Mouse (Mus musculus) ES-E14 (cell line): ENCODE results near the gene Fsd2.

Experiments used
- CHD2 ChIP-seq: IDR thresholded peaks from 2 replicates; pipeline ENCODE4 v1.6.1; 2014; ENCODE audit warnings: mild to moderate bottlenecking, low read depth, low read length, inconsistent platforms
- HCFC1 ChIP-seq: IDR thresholded peaks from 2 replicates; pipeline ENCODE4 v1.6.1; 2012; ENCODE audit warnings: low read length, inconsistent platforms, borderline replicate concordance; ENCODE audit not compliant: insufficient read depth

GRCm38 (mm10) chr7:81542934-81543333 is 23.8 kb downstream of the Fsd2 start:
- TF ChIP-seq HCFC1 = no peak
- TF ChIP-seq CHD2 = no peak
